Mouse (Mus musculus): ENCODE measurements around the gene Ghrh.

GRCm38 (mm10) chr2:157349121-157349778 is 1.9 kb upstream of the Ghrh start:
- TF ChIP-seq POLR2AphosphoS5 (IDR thresholded peaks at IDR 0.05; ENCODE audit: insufficient replicate concordance, low read depth, low read length), result no peak
- TF ChIP-seq CTCF (IDR thresholded peaks at IDR 0.05; ENCODE audit: low read depth, low read length), result no peak
- no peak for TF ChIP-seq GATA1 (IDR thresholded peaks at IDR 0.05; ENCODE audit: borderline replicate concordance, low read length)
- no peak for TF ChIP-seq TAL1 (conservative IDR thresholded peaks at IDR 0.05; ENCODE audit: low read depth, low read length)

All from G1E (cell line).